Mouse (Mus musculus): ENCODE data around the gene Gfra1. TPM values are rescaled to one million over a fixed set of nuclear protein-coding genes. Genes with fewer than 3 reads are reported as not detected.

Gene Gfra1
- total RNA-seq, 2 experiments from 2014 or later: 3.5 to 3.6 TPM

- intact Hi-C loops (cut with DNase I): no loop called here
- no peak for DNase-seq (ENCODE audit: low spot score)
These were observed 183.9 kb downstream of the Gfra1 start for GRCm38 (mm10) chr19:58271815-58272214.

DNA sequence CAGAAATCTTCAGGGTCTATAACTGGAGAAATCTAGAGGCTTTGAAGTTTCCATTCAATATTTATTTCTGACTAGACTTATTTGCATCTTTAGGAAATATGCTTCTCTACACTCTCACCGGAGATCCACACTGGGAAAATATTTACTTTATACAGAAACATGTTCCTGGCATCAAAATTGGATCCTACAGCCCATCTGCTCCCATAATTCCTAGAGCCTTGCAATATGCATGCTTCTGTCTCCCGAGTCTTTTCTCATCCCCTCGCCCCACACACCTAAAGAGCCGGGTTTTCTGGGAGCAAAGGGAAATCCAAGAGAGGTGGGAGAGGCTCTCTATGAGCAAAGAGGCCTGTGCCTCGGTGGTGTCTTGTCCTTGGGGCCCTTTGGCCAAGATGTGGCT is 184.9 kb downstream of the Gfra1 start:
- DNase-seq (ENCODE audit: low spot score): no peak
- intact Hi-C loops (cut with DNase I): no loop called here

- intact Hi-C loops (cut with DNase I): no loop called here
- no peak for DNase-seq (ENCODE audit: low spot score)
These were observed 187.2 kb downstream of the Gfra1 start for GRCm38 (mm10) chr19:58268476-58268875.

GRCm38 (mm10) chr19:58266600-58266999 is 189.1 kb downstream of the Gfra1 start:
- intact Hi-C loops (cut with DNase I): no loop called here

GRCm38 (mm10) chr19:58260934-58261333 is 194.8 kb downstream of the Gfra1 start:
- intact Hi-C loops (cut with DNase I): no loop called here
- no peak for DNase-seq (ENCODE audit: low spot score)

More at GRCm38 (mm10) chr19:58266600-58266999, 189.1 kb downstream of the Gfra1 start:
- DNase-seq (ENCODE audit: low spot score): no peak

- intact Hi-C loops (cut with DNase I): no loop called here
- DNase-seq (ENCODE audit: low spot score): no peak
These were observed 196.5 kb downstream of the Gfra1 start for GRCm38 (mm10) chr19:58259250-58259649.

DNA sequence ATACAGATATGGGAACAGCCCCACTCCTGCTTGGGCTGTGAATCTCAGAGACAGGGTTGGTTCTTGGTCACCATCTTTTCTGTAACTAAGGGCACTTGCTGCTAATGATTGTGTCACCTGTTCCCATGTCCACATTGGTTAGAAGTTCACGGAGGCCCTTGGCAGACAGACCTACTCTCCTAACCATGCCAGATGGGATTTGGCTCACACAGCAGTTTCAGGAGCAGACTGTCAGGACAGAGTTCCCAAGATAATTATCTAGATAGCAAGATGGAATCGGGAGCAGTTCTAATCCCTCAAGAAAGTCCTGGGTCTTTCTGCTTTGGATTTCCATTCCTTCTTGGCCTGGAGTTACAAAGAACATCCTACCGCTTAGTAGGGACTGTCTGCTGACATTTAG is 199.2 kb downstream of the Gfra1 start:
- intact Hi-C loops (cut with DNase I): no loop called here
- DNase-seq (ENCODE audit: low spot score): no peak

- intact Hi-C loops (cut with DNase I): no loop called here
- DNase-seq (ENCODE audit: low spot score): no peak
These were observed 200.3 kb downstream of the Gfra1 start for GRCm38 (mm10) chr19:58255394-58255793.

- intact Hi-C loops (cut with DNase I): no loop called here
- DNase-seq (ENCODE audit: low spot score): no peak
These were observed 201.5 kb downstream of the Gfra1 start for GRCm38 (mm10) chr19:58254172-58254571.

- intact Hi-C loops (cut with DNase I): no loop called here
- no peak for DNase-seq (ENCODE audit: low spot score)
These were observed 204.0 kb downstream of the Gfra1 start for GRCm38 (mm10) chr19:58251698-58252097.

- no peak for DNase-seq (ENCODE audit: low spot score)
- intact Hi-C loops (cut with DNase I): no loop called here
These were observed 204.6 kb downstream of the Gfra1 start for GRCm38 (mm10) chr19:58251095-58251494.

- no peak for DNase-seq (ENCODE audit: low spot score)
- intact Hi-C loops (cut with DNase I): no loop called here
These were observed 205.5 kb downstream of the Gfra1 start for GRCm38 (mm10) chr19:58250237-58250636.

- intact Hi-C loops (cut with DNase I): no loop called here
- no peak for DNase-seq (ENCODE audit: low spot score)
These were observed 211.6 kb downstream of the Gfra1 start for GRCm38 (mm10) chr19:58244148-58244547.

- intact Hi-C loops (cut with DNase I): no loop called here
These were observed 212.1 kb downstream of the Gfra1 start for GRCm38 (mm10) chr19:58243604-58244003.

DNA sequence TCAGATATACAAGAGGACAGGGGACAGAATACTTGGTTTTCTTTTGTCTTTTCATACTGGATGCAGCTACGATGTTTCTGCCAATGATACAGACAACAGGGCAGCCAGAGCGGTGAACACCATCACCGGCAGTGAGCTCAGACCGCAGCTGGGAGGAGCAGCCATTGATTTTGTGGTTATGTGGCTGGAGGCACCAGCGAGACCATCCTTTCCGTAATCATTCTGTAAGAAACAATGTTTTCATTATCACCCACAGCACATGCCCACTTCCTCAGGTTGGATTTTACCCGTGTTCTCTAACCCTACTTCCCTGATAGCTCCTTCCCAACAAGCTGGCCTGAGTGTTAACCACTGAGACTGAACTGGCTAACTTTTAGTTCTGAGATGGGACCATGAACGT is 217.4 kb downstream of the Gfra1 start:
- DNase-seq (ENCODE audit: low spot score): no peak
- intact Hi-C loops (cut with DNase I): no loop called here

More at GRCm38 (mm10) chr19:58243604-58244003, 212.1 kb downstream of the Gfra1 start:
- no peak for DNase-seq (ENCODE audit: low spot score)

DNA sequence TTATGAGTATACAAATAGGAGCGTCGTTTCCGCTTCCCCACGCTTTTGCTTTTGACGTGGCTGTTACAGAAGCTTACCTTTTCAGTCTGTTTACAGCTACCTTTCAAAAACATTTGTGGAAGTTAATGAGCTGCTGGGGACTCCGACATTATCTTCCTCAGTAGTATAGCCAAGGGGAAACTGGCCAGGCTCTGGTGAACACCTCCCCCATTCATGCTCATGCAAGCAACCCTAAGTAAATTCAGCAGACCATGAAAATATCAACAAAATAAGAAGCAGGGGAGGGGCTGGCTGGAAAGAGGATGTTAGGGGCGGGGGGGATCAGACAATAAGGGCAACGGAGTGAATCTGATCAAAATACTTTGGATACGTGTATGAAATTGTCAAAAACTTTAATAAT is 228.0 kb downstream of the Gfra1 start:
- intact Hi-C loops (cut with DNase I): no loop called here

DNA sequence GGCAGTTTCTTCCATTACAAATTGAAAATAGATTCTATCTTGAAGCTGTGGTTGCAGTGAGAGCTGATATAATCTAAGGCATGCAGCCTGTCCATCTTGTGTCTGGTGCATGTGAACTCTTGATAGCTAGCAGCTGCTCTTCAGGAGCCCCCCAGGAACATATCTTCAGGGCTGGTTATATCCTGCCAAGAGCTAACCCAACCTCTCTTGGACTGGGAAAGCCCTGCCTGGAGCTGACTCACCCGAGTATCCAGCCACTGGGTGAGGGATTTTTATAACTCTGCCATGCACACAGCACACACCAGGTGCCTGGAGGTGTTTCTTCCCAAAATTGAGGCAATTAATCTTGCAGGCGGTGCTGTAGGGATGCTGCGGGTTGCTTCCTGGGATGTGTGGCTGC is 228.8 kb downstream of the Gfra1 start:
- DNase-seq (ENCODE audit: low spot score): no peak
- intact Hi-C loops (cut with DNase I): no loop called here

More for the DNA sequence above, 228.0 kb downstream of the Gfra1 start:
- DNase-seq (ENCODE audit: low spot score): no peak

DNA sequence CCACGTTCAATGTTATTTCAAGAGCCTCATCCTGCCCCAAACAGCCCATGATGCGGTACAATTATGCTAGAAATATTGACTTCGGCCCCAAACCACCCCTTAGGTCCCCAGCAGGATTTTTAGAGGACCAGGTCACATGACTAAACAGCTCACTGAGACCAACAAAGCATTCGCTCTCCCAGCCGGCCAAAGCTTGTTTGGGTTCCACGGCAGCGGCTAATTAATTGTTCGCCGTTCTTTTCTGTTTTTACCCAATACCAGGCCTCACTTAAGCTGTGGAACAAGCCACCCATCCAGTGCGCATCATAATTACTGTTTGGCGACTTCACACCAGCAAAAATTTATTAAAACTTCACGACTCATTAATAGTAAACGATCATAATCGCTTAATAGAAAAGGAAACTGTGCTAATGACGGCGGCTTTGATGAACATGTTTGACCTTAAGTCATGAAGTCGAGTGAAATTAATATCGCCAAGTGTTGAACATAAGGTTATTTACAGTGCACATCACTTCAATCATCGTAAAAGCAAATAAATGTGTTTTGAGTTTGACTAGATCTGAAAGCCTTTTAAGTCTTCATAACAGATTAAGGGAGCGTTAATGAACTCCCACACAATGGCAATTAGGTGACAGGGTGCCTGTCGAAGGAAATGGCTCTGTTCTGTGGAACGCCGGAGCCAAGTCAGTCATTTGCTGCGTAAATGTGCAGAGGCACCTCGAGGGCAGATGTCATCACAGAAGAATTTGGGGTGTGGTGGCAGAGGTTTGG is 235.5 kb downstream of the Gfra1 start:
- no peak for DNase-seq (ENCODE audit: low spot score)
- intact Hi-C loops (cut with DNase I): no loop called here

DNA sequence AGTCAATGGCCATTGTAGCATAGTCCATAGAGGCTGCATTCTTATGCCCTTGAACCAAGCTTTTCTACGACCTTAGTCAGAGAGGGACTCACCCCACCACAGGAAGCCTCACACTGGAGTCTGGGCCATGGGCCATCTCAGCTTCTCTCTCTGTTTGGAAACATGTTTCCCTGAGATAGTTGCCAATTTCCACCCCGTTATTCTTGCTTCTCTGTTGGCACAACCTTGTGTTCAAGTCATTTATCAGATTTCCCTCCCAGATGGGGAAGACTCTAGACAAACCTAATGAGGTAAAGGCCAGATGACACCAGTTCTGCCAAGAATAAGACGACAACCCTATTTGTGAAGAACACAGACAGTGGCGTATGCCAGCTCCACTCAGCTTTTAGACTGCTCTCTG is 238.1 kb downstream of the Gfra1 start:
- intact Hi-C loops (cut with DNase I): no loop called here
- no peak for DNase-seq (ENCODE audit: low spot score)

DNA sequence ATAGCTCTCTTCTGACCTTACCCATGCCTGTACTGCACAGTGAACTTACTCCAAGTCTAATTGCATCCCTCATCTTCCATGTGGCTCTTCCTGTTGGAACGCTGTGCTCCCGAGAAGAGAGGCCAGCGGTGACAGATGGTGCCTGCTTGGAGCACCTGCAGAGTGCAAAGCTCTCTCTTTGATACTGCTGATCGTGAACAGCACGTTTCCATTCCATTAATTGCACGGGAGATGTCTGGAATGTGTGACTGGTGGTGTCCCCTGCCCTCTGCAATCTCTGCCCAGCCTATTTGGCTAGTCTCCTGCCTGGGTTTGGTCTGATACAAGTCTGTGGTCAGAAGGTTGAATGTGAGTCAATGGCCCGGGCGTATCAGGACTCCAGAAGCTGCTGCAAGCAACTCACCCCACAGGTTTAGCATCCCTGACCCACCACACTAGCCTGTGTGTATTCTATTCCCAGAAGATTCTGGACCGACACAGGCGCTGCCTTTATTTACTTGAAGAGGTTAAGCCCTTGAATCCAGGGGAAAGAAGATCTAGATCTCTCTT is 249.1 kb downstream of the Gfra1 start:
- intact Hi-C loops (cut with DNase I): no loop called here
- no peak for DNase-seq (ENCODE audit: low spot score)

- intact Hi-C loops (cut with DNase I): no loop called here
- no peak for DNase-seq (ENCODE audit: low spot score)
These were observed 250.2 kb downstream of the Gfra1 start for GRCm38 (mm10) chr19:58205470-58205869.

- DNase-seq (ENCODE audit: low spot score): no peak
- intact Hi-C loops (cut with DNase I): no loop called here
These were observed 253.1 kb downstream of the Gfra1 start for GRCm38 (mm10) chr19:58202627-58203026.

Measured in heart, postnatal 25 days (tissue).